Mouse (Mus musculus): ENCODE results near the gene Zim1.

DNA sequence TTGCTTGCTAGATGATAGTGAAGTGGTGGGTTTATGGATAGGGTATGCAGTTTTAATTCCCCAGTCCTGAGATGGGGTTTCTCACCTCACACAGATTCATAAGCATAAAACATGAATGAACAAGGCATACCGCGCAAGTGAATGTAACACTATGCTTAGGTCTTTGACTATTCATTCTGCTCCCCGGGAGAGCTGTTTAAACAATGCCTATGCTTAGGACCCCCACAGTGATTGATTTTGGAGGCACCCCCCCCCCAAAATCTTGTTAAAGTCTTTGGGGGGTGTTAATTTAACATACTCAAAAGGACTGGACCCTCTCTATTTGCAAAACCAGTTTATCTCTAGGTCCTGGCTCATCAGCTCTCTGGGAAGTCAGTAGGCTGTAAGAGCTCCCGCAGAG lies 35.7 kb upstream of the Zim1 start:
- TF ChIP-seq POLR2A (IDR thresholded peaks at IDR 0.05; ENCODE audit: insufficient read depth, low read length) (no peak), CTCF (IDR thresholded peaks at IDR 0.05; ENCODE audit: low read depth, low read length) (no peak)

Measured in ES-Bruce4 (cell line).